Mouse (Mus musculus) liver, adult 2 months (tissue): ENCODE data around the gene Fbxl17.

Experiments
- CTCF ChIP-seq: fragments of 200-500 bp; IDR thresholded peaks from 2 replicates; pipeline ENCODE4 v1.5.1; 2011; ENCODE audit warnings: low read depth, low read length, control low read depth
- POLR2A ChIP-seq: fragments of 200-500 bp; IDR thresholded peaks from 2 replicates; pipeline ENCODE4 v1.6.1; 2011; ENCODE audit warnings: low read length, control low read depth; ENCODE audit not compliant: insufficient read depth; ENCODE audit errors: extremely low read depth

- TF ChIP-seq POLR2A = no peak
- TF ChIP-seq CTCF = no peak
These were observed 487.3 kb downstream of the Fbxl17 start for GRCm38 (mm10) chr17:63012571-63012923.
